Mouse (Mus musculus) thymus, adult 2 months (tissue): ENCODE data around the gene Saysd1. TPM values are rescaled to one million over a fixed set of nuclear protein-coding genes. Genes with fewer than 3 reads are reported as not detected.

Experiments used
- DNase-seq: peaks from one replicate; pipeline ENCODE4 v3.0.0; 2021
- H3K27ac ChIP-seq: fragments of 200-500 bp; 2 replicates; pipeline ENCODE4 v1.5.1; 2012; ENCODE audit warnings: low read length, control low read depth; ENCODE audit not compliant: control insufficient read depth, insufficient read depth
- H3K27me3 ChIP-seq: fragments of 200-500 bp; 2 replicates; pipeline ENCODE4 v1.6.1; 2012; ENCODE audit warnings: mild to moderate bottlenecking, low read length, moderate library complexity, mixed read lengths; ENCODE audit not compliant: control insufficient read depth, insufficient read depth
- H3K36me3 ChIP-seq: fragments of 200-500 bp; 2 replicates; pipeline ENCODE4 v1.6.1; 2012; ENCODE audit warnings: mild to moderate bottlenecking, low read length, moderate library complexity; ENCODE audit not compliant: control insufficient read depth, insufficient read depth
- H3K4me1 ChIP-seq: fragments of 200-500 bp; replicated peaks from 2 replicates; pipeline ENCODE4 v1.6.1; 2012; ENCODE audit warnings: low read length; ENCODE audit not compliant: control insufficient read depth, insufficient read depth
- H3K4me3 ChIP-seq: fragments of 200-500 bp; 2 replicates; pipeline ENCODE4 v1.5.1; 2012; ENCODE audit warnings: mild to moderate bottlenecking, low read length, control low read depth, moderate library complexity; ENCODE audit not compliant: control insufficient read depth, insufficient read depth
- CTCF ChIP-seq: fragments of 200-500 bp; IDR thresholded peaks from 2 replicates; pipeline ENCODE4 v1.5.1; 2012; ENCODE audit warnings: mild to moderate bottlenecking, control low read depth, low read length, moderate library complexity, borderline replicate concordance; ENCODE audit not compliant: control insufficient read depth, poor library complexity, insufficient read depth; ENCODE audit errors: extremely low read depth
- POLR2A ChIP-seq: fragments of 200-500 bp; IDR thresholded peaks from 2 replicates; pipeline ENCODE4 v1.6.1; 2012; ENCODE audit warnings: mild to moderate bottlenecking, low read length, control low read depth, moderate library complexity; ENCODE audit not compliant: control insufficient read depth, poor library complexity, insufficient read depth; ENCODE audit errors: extremely low read depth
- WGBS: fragments of 180-500 bp; shearing (Covaris S2); methylation state at CpG from one replicate; pipeline ENCODE4 v1.1.7; 2018; 5-methylcytosine and 5-hydroxymethylcytosine counted together
- polyA plus RNA-seq: library from polyadenylated mRNA; depleted of rRNA; stranded (reverse); fragments of >200 nt; gene quantifications from 2 replicates; pipeline ENCODE4 v1.2.3, GENCODE M21; 2012

Saysd1 gene
- polyA plus RNA-seq, 1 experiment: 14.6 TPM

DNA sequence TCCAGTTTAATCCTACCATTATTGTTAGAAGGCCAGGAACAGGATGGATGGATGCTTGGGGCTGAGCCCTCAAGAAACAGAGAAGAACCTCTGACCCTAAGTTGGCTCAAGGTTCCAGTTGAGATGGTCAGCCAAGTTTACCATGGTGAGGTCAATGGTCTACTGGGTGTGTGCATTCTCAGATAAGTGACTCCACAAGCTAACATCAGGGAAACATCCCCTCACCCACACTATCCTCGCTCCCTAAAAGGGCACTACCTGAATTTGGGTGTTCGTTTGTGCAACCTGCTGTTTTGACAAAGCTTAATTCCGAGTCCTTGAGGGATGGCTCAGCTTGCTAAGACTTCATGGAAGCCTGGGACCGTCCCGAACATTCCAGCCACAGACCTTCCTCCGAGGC lies 42.0 kb upstream of the Saysd1 start:
- TF ChIP-seq CTCF: no peak
- no peak for TF ChIP-seq POLR2A
- 2% methylated on average over 6 of the region's 6 CpGs for WGBS
- DNase-seq: no peak
- Histone ChIP-seq H3K4me3 (peak overlapping the region; percentile 99), H3K4me1 (peaks cover 41% of the 10 kb centered on the region), H3K27me3 (no peaks in the 10 kb centered on the region), H3K27ac (no peak overlapping the region), H3K36me3 (no peaks in the 10 kb centered on the region)

GRCm38 (mm10) chr14:20179731-20180280 lies 41.5 kb upstream of the Saysd1 start:
- Histone ChIP-seq H3K4me1 (peaks cover 41% of the 10 kb centered on the region), H3K27me3 (no peaks in the 10 kb centered on the region), H3K36me3 (no peaks in the 10 kb centered on the region), H3K4me3 (no peak overlapping the region; the same call in 1 of the 2 replicates), H3K27ac (no peak overlapping the region)
- TF ChIP-seq POLR2A (no peak), CTCF (no peak)
- DNase-seq: no peak
- 15% methylated on average over 5 of the region's 5 CpGs for WGBS

DNA sequence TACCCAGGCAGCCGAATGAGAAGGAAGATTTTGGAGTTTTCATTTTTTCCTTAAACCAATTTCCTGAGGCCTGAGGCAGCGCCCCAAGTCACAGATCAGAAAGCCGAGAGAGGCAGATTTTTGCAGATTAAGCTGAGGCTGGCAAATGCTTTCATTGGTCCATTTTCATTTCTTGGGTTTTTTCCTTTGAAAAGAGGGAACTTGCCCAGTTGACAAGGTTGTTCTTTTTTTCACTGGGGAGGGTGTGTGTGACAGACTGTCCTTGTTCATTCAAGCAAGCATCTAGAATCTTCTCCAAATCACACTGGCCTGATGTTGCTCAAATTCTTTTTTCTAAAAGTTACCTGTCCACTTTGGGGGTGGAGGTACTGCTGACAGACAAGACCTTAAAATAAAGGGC lies 40.7 kb upstream of the Saysd1 start:
- Histone ChIP-seq H3K4me3 (no peak overlapping the region), H3K27me3 (no peaks in the 10 kb centered on the region), H3K36me3 (no peaks in the 10 kb centered on the region), H3K27ac (no peak overlapping the region), H3K4me1 (peaks cover 44% of the 10 kb centered on the region)
- no peak for TF ChIP-seq CTCF
- no peak for TF ChIP-seq POLR2A
- 6% methylated on average over 3 of the region's 3 CpGs for WGBS
- no peak for DNase-seq

DNA sequence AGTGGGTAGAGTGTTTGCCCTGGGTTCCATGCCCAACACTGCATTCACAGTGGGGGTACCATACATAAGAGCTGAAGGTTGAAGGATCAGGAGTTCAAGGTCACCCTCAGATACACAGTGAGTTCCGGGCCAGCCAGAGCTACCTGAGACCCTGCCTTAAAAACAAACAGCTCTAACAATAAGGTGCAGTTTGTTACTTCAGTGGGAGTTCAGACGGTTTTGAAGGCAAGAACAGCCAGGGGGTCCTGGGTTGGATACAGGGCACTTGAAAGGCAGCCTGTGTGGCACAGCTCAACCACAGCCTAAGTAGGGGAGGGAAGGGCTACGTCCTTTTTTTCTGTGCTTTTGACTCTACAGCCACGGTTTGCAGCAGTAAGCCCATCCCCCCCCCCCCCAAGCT lies 40.3 kb upstream of the Saysd1 start:
- DNase-seq: no peak
- Histone ChIP-seq H3K27ac (no peak overlapping the region), H3K36me3 (no peaks in the 10 kb centered on the region), H3K27me3 (no peaks in the 10 kb centered on the region), H3K4me3 (no peak overlapping the region), H3K4me1 (peaks cover 44% of the 10 kb centered on the region)
- TF ChIP-seq CTCF (no peak), POLR2A (no peak)
- WGBS: 13% methylated on average over 4 of the region's 4 CpGs

DNA sequence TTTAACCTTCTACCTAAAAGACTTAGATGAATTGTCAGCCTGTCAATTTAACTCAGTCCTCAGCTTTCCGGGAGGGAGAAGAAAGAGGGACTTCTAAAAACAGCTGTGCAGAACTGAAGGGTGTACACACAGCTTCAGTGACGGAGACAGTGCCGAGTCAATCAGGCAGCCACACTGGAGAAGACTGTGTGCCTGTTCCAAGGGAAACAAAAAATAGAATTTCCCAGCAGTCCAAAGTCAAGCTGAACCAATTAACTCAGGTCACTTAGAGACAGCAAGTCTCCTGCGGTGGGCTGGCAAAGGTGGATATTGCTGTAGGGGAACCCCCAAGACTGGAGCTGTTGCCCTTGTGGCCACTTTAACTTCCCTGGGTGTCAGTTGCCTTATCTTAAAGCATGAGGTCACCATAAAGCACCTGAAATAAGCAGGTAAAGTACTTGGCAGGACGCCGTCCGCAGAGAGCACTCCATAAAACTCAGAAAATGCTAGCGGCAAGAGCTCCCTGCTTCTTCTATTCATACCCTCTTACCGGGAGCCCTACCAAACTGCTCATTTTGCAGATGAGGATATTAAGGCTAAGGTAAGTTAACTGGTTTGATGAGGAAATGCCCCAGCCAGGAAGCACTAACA lies 39.3 kb upstream of the Saysd1 start:
- 44% methylated on average over 9 of the region's 9 CpGs for WGBS
- no peak for DNase-seq
- H3K36me3 ChIP-seq: no peaks in the 10 kb centered on the region
- H3K4me3 ChIP-seq: no peak overlapping the region
- H3K4me1 ChIP-seq: peaks cover 50% of the 10 kb centered on the region
- peak overlapping the region; percentile 47; the same call in 1 of the 2 replicates for H3K27ac ChIP-seq
- TF ChIP-seq POLR2A: no peak
- no peak for TF ChIP-seq CTCF
- H3K27me3 ChIP-seq: no peaks in the 10 kb centered on the region

GRCm38 (mm10) chr14:20175705-20176104 lies 37.4 kb upstream of the Saysd1 start:
- Histone ChIP-seq H3K27ac (no peak overlapping the region), H3K27me3 (no peaks in the 10 kb centered on the region), H3K4me3 (no peak overlapping the region), H3K36me3 (no peaks in the 10 kb centered on the region), H3K4me1 (peaks cover 49% of the 10 kb centered on the region)
- WGBS: 71% methylated on average over 4 of the region's 4 CpGs
- TF ChIP-seq POLR2A (no peak), CTCF (no peak)
- no peak for DNase-seq

DNA sequence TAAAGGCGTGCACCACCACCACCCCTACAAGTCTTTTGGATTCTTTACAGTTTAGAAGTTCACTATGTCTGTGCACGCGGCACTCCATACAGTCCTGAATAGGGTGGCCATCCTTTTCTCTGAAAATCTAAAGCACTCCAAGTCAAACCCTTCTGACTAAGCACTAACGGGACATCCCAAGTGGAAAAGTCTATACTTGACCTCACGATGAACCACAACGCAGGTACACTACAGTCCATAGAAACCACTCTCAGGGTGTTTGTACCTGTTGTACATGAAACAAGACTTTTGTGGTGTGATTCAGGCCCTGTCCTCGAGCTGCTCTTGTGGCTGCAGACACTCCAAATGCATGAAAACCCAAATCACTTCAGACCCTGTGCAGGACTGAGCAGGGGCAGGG lies 36.8 kb upstream of the Saysd1 start:
- Histone ChIP-seq H3K4me3 (no peak overlapping the region), H3K4me1 (peaks cover 43% of the 10 kb centered on the region), H3K27me3 (no peaks in the 10 kb centered on the region), H3K36me3 (no peaks in the 10 kb centered on the region), H3K27ac (no peak overlapping the region)
- TF ChIP-seq POLR2A (no peak), CTCF (no peak)
- no peak for DNase-seq
- WGBS: 87% methylated on average over 7 of the region's 7 CpGs
